Mouse (Mus musculus) megakaryocyte-erythroid progenitor cell, adult 5-6 weeks (primary cell): ENCODE measurements around the gene Runx1. TPM values are rescaled to one million over a fixed set of nuclear protein-coding genes. Genes with fewer than 3 reads are reported as not detected.

Source experiments
- ATAC-seq: replicated peaks from 2 replicates; pipeline ENCODE4 v1.8.0; 2016; ENCODE audit warnings: mild to moderate bottlenecking, inconsistent platforms; ENCODE audit not compliant: severe bottlenecking, poor library complexity, low FRiP score, low TSS enrichment
- total RNA-seq, 2 experiments: library from RNA; stranded (forward) in 1 of 2; stranded (reverse) in 1 of 2; fragments of 200-1000, 215-1000 nt in 1 of 2; fragments of >200 nt in 1 of 2; fragmentation: Nextera tagmentation in 1 of 2; gene quantifications; 2 replicates each; pipeline ENCODE4 v1.2.3; 2014 to 2017

The Runx1 gene
- total RNA-seq, 2 experiments from 2014 or later, result 16.4 to 84.1 TPM

DNA sequence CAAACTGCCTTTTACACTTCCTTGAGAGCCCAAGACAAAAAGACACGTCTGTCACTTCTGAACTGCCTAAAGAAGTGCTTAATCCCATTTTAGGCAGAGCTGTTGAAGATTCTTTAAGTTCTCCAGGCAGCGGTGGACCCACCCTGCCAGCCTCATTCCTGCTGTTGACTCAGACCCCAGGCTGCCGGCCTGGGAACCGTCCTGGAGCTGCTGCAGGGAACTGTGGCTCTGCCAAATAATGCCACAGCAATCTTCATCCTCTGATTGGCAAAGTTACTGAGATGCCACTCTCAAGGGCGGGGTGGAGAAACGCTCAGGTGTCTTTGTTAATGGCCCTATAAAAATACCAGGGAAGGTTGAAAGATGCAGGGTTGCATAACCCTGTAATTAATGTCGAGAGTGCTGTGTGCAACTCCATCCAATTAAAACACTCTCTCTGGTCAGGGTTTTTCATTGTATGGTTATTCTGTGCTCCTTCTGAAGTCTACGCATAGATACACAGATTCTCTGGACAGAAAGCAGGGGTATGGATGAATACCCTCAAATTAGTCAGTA, 2.4 kb upstream of the Runx1 start:
- ATAC-seq, result no peak

DNA sequence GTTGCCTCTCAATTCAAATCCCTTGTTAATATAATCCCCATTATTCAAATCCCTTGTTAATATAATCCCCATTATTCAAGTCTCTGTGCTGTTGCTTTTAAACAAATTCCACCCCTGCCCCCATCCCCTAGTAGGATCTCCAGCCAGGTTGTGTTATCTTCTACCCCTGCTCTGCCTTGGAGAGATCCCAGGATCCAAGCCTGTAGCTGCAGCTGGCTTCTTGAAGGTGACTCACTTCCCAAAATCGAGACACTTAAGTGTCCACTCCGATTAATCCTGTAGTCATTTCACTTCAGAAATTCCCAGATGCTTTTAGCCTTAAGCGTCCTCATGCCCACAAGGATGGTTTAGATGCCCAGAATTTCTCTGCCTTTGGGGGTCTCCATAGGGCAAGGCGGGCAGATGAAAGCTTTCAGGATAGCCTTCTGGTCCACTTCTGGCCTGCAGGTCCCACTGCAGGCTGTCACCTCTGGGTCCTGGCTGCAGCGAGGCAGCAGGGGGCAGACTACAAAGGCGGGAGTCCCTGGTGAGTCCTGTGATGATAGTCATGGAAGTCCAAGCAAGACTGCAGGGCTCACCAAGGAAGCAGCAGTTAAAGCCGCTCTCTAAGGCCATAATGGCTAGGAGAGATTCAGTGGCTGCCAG, 1.8 kb upstream of the Runx1 start:
- no peak for ATAC-seq

DNA sequence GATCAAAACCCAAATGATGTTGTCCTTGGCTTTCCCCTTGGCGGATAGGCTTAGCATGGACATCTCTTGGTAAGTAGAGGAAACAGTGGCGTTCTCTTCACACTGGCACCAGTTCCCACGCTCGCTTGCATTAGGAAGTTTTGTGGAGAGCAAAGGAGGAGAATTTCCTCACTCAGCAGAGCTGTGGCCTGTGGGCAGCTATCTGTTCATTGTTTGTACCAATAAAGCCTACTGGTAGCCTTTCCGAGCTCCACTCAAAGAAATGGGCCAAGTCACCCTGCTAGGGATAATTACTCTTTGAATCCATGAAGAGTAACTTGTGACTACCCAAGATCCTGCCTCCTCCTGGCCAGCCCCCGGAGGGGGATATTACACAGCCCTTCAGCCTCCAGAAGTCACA, 734 bp upstream of the Runx1 start:
- no peak for ATAC-seq

DNA sequence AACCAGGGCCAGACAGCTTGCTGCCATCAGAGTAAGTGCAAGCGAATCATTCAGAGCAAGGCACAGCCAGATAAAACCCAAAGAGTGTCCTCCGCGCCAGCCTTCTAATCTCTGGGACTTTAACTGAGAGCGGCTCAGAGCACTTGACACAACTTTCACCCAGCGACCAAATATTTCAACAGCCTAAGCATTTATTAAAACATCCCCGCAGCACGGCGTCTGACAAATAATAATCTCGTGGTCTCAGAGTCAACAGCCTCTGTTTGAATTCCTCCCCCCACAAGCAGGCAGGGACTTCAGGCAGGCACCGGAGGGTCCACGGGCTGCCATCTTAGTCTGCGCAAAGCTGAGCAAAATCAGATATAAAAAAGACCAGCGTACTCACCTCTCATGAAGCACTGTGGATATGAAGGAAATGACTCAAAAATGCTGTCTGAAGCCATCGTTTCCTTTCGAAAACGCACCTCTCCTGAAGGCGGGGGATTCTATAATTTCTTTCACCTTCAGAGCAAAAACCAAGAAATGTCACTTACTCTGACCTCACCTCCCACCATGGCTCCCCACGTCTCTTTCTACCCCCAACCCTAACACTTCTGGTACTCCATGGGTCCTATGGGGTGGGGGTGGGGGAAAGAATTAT, 625 bp downstream of the Runx1 start:
- ATAC-seq, result peak; percentile 35

DNA sequence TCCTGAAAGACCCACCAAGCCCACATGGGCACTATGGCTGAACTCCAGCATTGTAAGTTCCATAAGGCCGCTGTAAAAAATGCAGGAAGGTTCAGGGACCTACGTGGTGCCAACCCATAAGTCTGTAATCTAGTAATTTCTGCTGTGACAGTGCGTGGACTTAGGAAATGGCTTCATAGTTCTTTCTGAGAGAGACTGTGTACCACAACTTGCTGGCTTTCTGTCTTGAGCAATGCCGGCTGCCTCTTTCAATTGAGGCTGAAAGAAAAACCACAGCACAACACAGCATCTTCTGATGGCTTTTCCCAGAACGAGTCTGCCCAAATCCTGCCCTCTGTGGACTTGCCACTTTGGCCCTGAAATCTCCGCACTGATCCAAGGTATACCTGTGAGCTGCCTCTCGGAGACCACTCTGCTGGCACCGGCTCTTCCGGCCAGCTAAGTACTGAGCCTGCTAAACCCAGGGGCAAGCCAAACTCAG, 1.2 kb downstream of the Runx1 start:
- ATAC-seq, result no peak

DNA sequence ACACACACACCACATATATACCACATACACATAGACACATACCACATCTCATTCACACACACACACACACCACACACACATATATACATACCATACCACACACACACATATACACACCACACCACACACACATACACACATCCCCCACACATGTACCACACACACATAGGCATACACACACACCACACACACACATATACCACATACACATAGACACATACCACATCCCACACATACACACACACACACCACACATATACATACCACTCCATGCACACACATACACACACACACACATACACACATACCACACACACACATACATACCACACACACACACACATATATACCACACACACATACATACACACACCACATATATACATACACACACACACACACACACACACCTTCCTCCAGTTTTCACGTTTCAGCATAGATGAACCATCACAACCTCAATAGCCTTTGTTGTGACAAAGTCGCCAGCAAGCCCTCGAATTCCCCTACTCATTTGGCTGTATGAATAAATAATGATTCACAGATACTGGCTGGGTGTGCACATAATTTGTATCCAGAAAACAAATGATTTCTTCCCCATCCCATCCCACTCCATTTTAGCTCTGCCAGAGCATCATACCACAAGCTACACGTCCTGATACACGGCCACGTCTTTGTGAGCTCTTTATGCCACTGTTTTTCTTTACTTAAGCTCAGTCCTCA, 1.8 kb downstream of the Runx1 start:
- ATAC-seq, result no peak

DNA sequence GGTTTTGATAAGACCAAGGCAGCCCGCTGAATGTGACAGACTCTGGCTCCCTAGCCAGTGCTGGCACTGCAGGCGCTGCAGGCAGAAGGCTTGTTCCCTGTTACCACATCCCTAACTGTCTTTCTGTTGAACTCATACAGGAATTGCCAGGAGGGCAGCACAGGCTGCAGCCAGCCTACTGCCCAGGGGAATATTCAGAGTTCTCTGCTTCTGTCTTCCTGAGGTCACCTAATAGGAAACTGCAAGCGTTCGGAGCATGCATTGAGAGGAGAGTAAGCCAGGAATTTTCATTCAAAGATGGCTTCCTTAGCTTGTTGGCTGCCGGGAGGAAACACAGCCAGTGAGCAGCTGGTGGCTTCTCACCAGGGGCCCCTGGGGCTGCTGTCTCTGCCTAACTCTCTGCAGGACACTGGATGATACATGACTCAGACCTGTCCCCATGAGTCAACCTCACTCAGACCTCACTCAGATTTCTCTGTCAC, 2.5 kb downstream of the Runx1 start:
- no peak for ATAC-seq

DNA sequence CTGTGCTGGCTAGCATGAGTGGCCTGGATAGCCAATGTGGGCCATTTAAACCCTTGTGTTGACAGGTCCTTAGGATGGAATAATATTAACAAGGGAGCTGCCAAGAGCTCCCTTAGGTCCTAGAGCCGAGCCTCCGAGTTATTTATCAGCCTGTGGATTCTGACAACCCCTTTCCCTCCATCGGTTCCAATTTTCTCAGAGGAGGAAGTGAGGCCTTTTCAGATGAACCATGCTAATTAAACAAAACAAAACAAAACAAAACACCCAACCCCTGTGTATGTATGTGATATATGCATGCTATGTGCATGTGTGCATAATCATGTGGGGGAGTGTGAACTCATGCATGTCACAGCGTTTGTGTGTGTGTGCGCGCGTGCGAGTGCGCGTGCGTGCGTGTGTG, 3.3 kb downstream of the Runx1 start:
- ATAC-seq, result no peak

DNA sequence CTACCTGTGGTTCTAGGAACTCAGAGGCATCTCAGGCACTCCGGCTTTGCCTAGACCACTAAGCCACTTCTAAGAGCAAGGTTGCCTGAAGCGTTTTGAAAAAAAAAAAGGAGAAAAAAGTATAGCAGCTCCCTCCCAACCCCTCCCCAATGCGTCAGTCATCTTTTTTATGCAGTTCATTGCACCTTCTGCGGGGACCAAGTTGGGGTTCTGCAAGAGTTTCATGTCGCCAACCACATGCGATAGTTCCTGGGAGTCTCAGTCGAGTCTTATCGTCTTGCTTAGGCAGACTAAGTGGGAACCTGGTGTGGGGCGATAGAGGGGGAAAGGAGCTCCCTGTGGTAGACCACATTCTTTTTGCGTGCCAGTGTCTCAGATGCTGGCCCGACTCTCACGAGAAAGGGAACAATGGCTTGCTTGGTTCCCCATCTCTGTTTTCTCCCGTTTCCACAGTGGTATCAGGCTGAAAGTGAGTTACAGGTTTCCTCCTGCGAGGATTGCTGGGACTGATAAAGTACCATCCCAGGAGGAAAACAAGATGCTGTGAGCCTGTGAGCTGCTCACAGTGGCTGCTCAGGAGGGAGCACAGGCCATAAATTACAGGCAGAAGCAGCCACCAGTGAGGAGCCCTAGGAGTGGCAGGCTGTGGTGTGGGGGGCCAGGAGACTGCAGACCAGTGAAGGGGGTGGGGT, 3.9 kb downstream of the Runx1 start:
- peak; percentile 73 for ATAC-seq

DNA sequence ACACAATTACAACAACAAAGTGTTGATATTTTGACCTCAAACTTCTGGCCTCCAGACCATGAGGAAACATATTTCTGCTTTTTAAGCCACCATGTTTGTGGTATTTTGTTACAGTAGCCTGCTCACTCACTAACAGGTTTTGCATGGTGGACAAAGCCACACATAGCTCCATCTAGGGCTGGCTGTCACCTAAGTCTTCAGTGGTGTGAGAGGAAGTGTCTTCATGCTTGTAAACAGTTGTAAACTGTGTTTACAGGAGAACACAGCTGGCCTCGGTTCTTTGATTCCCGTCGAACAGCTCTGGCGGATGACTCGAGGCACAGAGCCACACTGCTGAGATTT, 4.4 kb downstream of the Runx1 start:
- no peak for ATAC-seq

DNA sequence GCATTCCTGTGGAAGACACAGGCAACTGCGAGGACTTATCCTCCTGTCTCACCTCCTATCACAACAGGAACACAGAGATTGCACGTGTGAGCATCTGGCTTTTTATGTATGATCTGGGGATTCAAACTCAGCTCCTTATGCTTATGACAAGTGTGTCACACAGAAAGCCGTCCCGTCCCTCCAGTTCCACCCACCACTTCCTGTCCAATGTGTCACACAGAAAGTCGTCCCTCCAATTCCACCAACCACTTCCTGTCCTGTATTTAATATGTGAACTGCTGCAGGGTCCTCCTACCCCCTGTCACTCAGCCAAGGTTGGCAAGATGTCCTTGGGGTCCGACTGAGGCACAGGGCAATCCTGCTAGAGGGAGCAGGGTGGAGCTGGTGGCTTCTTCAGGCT, 5.5 kb downstream of the Runx1 start:
- ATAC-seq, result no peak

DNA sequence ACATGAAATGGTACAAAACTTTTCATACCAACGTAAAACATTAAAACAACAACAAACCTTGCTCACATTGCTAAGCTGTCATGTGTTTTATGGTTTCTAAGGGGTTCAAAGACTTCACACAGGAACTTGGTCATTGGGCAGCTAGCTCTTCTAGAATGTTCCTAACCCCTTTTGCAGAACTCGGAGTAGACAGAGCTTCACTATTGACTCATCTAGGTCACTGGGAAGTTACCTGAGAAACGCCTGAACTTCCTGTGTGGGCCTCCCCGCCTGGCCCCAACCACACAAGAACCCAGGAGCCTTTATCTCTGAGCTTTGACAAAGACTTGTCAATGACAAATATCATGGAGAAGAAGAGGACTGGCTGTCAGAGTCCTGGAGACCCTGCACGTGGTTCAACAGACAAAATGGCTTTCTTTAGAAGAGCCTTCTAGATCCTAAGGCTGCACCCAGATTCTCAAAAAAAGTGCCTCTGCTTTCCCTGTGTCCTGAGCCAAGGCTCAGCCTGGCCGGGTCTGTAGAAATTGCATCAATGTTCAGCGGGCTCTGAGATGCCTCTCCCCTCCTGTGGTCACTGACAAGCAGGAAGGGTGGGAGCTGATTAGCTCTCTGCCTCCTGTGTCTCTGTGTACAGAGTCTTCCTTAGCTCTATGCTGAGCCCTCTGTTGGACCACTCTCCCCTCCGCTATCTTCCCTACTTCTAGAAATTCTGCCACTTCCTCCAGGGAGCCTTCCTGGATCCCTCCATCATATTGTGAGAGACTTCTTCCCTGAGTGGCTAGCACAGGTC, 7.3 kb downstream of the Runx1 start:
- peak; percentile 63 for ATAC-seq

DNA sequence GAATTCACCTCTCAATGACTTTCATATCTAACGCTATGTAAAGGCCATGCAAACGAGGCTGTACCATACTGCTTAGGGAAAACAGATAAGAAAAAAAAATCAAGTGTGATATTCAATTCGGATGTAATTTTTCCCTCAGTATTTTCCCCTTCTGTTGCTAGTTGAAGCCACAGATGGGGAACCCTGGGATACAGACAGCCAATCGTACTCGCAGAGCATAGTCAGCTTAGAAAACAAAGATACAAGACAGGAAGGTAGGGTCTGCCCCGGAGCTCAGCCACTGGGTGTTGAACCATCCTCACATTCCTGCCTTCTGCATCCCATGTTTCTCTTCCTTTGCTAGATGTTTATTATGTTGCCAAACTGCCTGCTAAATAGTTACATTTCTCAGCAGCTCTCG, 9.9 kb downstream of the Runx1 start:
- ATAC-seq, result no peak

DNA sequence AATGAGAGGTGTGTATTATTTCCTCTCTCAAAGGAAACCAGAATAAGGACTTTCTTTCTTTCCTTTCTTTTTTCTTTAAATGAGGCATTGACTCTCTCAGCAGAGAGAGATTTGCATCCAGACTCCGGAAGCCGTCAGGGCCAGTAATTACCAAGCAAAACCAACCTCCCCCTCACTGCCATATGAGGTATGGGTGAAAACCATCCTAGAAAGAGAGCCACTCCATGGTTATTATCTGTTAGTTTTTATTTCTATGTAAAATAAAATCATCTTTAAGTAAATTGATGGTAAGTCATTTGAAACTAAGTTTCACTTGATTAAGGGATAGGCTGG, 10.8 kb downstream of the Runx1 start:
- no peak for ATAC-seq

DNA sequence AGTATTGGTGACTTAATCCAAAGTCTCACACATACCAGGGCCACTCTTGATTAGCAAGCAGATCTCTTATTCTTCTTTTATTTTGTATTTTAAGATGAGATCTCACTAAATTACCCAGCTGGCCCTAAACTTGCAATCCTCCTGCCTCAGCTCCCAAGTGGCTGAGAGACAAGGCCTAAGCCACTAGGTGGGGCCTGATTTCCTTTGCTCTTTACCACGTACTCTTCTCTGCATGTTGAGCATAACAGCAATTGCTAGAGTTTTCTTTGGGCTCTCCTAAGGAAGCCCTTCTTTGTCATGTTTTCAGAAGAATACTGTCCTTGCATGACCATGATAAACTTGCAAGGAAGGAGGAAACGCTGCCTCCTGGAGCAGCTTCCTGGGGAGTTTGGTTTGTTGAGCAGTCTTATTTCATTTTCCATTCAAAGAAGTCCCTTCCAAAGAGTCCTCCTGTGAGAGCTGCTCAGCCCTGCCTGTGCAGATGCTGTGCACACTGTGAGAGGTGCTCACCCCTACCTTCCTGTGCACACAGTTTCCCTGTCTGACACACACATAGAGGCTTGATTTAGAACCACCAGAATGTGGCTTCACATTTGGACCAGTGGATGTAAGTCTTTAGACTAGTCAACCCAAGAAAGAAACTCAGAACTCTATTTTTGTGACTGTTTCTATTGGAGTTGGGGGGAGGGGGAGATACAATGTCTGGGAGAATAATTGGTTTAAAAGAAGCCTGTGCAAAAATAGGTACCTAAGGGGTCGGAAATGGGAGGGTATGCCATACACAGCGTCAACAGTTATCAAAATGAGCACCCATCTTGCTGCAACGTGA, 11.4 kb downstream of the Runx1 start:
- ATAC-seq, result no peak

DNA sequence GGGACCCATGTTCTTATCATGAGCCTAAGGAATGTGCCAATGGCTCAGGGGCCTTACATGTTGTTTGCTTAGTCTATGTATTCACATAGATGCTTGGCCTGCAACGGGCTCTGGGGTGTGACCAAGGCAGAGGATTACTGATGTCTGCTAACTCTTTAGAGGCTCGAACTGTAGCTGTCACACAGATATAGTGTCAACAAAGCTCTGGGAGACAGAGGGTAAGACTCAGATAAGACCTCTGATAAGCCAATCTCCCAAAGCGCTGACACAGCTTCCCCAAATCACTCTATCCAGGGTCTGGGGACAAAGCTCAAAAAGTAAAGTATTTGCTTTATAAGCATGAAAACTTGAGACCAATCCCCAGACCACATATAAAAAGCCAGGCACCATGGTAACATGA, 13.5 kb downstream of the Runx1 start:
- peak; percentile 56 for ATAC-seq

DNA sequence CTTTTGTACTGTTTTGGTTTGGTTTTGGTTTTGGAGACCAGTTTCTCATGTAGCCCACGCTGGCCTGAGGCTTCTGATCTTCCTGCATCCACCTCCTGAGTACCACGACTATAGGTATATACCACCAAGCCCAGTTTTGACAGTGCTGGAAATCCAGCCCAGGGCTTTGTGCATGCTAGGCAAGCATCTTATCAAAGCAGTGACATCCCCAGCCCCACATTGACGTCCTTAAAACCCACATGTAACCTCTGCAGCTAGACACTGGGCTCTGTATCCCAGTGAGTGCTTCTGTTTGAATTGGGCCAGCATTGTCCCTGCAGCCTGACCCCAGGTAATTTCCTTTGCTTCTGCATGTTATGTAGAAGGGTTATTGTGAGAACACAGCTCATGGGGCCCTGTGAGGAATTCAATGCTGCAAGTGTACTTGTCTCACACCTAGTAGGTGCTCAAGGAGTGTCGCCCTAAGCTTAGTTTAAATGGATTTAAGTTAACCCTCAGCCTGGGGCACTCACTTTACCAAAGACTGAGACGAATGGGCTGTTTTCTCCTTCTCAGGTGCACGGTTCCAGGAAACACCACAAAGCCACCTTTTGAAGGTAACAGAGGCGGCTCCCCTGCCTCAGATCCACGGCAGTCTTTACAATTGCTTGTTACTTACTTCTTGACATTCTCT, 15.2 kb downstream of the Runx1 start:
- ATAC-seq, result no peak

DNA sequence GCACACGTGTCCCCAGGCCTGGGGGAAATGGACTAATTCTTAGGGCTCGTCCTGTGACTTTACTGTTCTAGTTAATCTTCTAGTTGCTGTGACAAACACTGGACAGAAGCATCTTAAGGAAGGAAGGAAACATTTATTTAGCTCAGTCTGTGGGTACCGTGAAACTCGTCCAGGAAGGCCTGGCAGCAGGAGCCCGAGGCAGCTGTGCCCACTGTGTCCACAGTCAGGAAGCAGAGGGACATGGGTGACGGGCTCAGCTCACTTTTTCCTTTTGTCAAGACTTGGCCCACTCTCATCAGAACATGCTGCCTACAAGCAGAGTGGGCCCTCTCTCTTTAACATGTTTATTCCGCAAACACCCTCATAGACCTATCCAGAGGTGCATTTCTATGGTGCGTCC, 18.2 kb downstream of the Runx1 start:
- ATAC-seq, result no peak
